Mouse (Mus musculus) testis, adult 2 months (tissue): Measurements from ENCODE around the gene Trnp1. TPM values are rescaled to one million over a fixed set of nuclear protein-coding genes. Genes with fewer than 3 reads are reported as not detected.
A peak's percentile ranks its signal among the peaks of the same experiment; 100 is the strongest.

ENCODE experiments used
- H3K27ac ChIP-seq: fragments of 200-500 bp; 2 replicates; pipeline ENCODE4 v1.5.1; 2012; ENCODE audit warnings: low read depth, low read length; ENCODE audit not compliant: control insufficient read depth, insufficient read depth
- H3K27me3 ChIP-seq: fragments of 200-500 bp; 2 replicates; pipeline ENCODE4 v1.6.1; 2012; ENCODE audit warnings: mild to moderate bottlenecking, low read length, moderate library complexity; ENCODE audit not compliant: control insufficient read depth, insufficient read depth
- H3K36me3 ChIP-seq: fragments of 200-500 bp; 2 replicates; pipeline ENCODE4 v1.6.1; 2012; ENCODE audit warnings: mild to moderate bottlenecking, low read length; ENCODE audit not compliant: control insufficient read depth, insufficient read depth
- H3K4me1 ChIP-seq: fragments of 200-500 bp; 2 replicates; pipeline ENCODE4 v1.6.1; 2012; ENCODE audit warnings: low read length; ENCODE audit not compliant: control insufficient read depth, insufficient read depth
- H3K4me3 ChIP-seq: fragments of 200-500 bp; 2 replicates; pipeline ENCODE4 v1.5.1; 2012; ENCODE audit warnings: low read depth, mild to moderate bottlenecking, low read length, moderate library complexity, mixed read lengths; ENCODE audit not compliant: control insufficient read depth
- CTCF ChIP-seq: fragments of 200-500 bp; IDR thresholded peaks from 2 replicates; pipeline ENCODE4 v1.5.1; 2012; ENCODE audit warnings: low read depth, mild to moderate bottlenecking, inconsistent platforms, low read length, moderate library complexity; ENCODE audit not compliant: control insufficient read depth, insufficient read depth, insufficient replicate concordance
- POLR2A ChIP-seq: fragments of 200-500 bp; IDR thresholded peaks from 2 replicates; pipeline ENCODE4 v1.6.1; 2012; ENCODE audit warnings: low read depth, mild to moderate bottlenecking, inconsistent platforms, low read length, moderate library complexity; ENCODE audit not compliant: control insufficient read depth
- polyA plus RNA-seq: library from polyadenylated mRNA; depleted of rRNA; stranded (reverse); fragments of >200 nt; gene quantifications from 2 replicates; pipeline ENCODE4 v1.2.3, GENCODE M21; 2012; rRNA removed

Gene Trnp1
- 1.3 and 2.0 TPM in 2 replicates for polyA plus RNA-seq

- H3K36me3 ChIP-seq: no peaks in the 10 kb centered on the region
- H3K27ac ChIP-seq: no peak within 1 kb of the TSS
- H3K27me3 ChIP-seq: no peaks in the 10 kb centered on the region; the same call in 1 of the 2 replicates
- H3K4me3 ChIP-seq: peak within 1 kb of the TSS; percentile 66
- no peak for TF ChIP-seq POLR2A
- TF ChIP-seq CTCF: no peak
- peaks cover 12% of the 10 kb centered on the region for H3K4me1 ChIP-seq
These were observed at the start of gene Trnp1 for GRCm38 (mm10) chr4:133498160-133498724. Gene Trnp1, minus strand, starts transcription at chr4:133498550.

- peak within 1 kb of the TSS; percentile 91 for H3K4me3 ChIP-seq
- TF ChIP-seq CTCF (no peak), POLR2A (peak; percentile 93)
- no peaks in the 10 kb centered on the region for H3K36me3 ChIP-seq
- no peaks in the 10 kb centered on the region for H3K27me3 ChIP-seq
- H3K27ac ChIP-seq: peak within 1 kb of the TSS; percentile 92
- H3K4me1 ChIP-seq: peaks cover 6% of the 10 kb centered on the region
These were observed 47.2 kb upstream of the Trnp1 start, which contains the start of gene Nudc for GRCm38 (mm10) chr4:133545272-133546231. Gene Nudc, minus strand, starts transcription at chr4:133545996.

GRCm38 (mm10) chr4:133536652-133537051 is 38.3 kb upstream of the Trnp1 start:
- Histone ChIP-seq H3K27me3 (no peaks in the 10 kb centered on the region), H3K4me1 (peaks cover 3% of the 10 kb centered on the region; the same call in 1 of the 2 replicates), H3K27ac (no peak overlapping the region), H3K36me3 (peaks cover 5% of the 10 kb centered on the region; the same call in 1 of the 2 replicates), H3K4me3 (no peak overlapping the region)
- no peak for TF ChIP-seq CTCF
- TF ChIP-seq POLR2A: no peak

- H3K4me1 ChIP-seq: peaks cover 3% of the 10 kb centered on the region; the same call in 1 of the 2 replicates
- H3K36me3 ChIP-seq: peaks cover 5% of the 10 kb centered on the region; the same call in 1 of the 2 replicates
- no peak overlapping the region for H3K27ac ChIP-seq
- H3K27me3 ChIP-seq: no peaks in the 10 kb centered on the region
- no peak for TF ChIP-seq POLR2A
- TF ChIP-seq CTCF: no peak
- no peak overlapping the region for H3K4me3 ChIP-seq
These were observed 37.7 kb upstream of the Trnp1 start for GRCm38 (mm10) chr4:133536081-133536480.

GRCm38 (mm10) chr4:133532777-133533176 is 34.4 kb upstream of the Trnp1 start:
- H3K4me1 ChIP-seq: peaks cover 7% of the 10 kb centered on the region
- peaks cover 3% of the 10 kb centered on the region; the same call in 1 of the 2 replicates for H3K36me3 ChIP-seq
- no peaks in the 10 kb centered on the region for H3K27me3 ChIP-seq
- H3K27ac ChIP-seq: no peak overlapping the region
- H3K4me3 ChIP-seq: no peak overlapping the region
- TF ChIP-seq CTCF: no peak
- TF ChIP-seq POLR2A: no peak

GRCm38 (mm10) chr4:133527788-133528187 is 29.4 kb upstream of the Trnp1 start:
- peaks cover 5% of the 10 kb centered on the region for H3K4me1 ChIP-seq
- no peak overlapping the region for H3K4me3 ChIP-seq
- no peak overlapping the region for H3K27ac ChIP-seq
- H3K36me3 ChIP-seq: 0 out of 2 replicates have a peak, but pooled peaks cover 1% of the 10 kb centered on the region
- H3K27me3 ChIP-seq: no peaks in the 10 kb centered on the region
- TF ChIP-seq CTCF: no peak
- TF ChIP-seq POLR2A: no peak

- Histone ChIP-seq H3K27ac (no peak overlapping the region), H3K4me1 (peaks cover 11% of the 10 kb centered on the region), H3K4me3 (no peak overlapping the region), H3K27me3 (no peaks in the 10 kb centered on the region), H3K36me3 (no peaks in the 10 kb centered on the region)
- TF ChIP-seq POLR2A: no peak
These were observed 23.2 kb upstream of the Trnp1 start for GRCm38 (mm10) chr4:133521502-133521901.
